Mouse (Mus musculus) liver, adult 10 weeks (tissue): ENCODE measurements around the gene Cep55. TPM values are rescaled to one million over a fixed set of nuclear protein-coding genes. Genes with fewer than 3 reads are reported as not detected.

Source experiments
- polyA plus RNA-seq: library from polyadenylated mRNA; stranded (reverse); fragments of 350-450 nt; fragmentation: Illumina TruSeq; extraction: RNeasy Lipid Tissue Mini Kit (QIAGEN cat#74804); gene quantifications from one replicate; pipeline ENCODE4 v1.2.3, GENCODE M21; 2014; ENCODE audit warnings: low read depth, low replicate concordance

Cep55 gene
- polyA plus RNA-seq = not detected

GRCm38 (mm10) chr19:38054720-38055192, at the start of gene Cep55:
Gene Cep55 (plus strand): TSS chr19:38055011.

GRCm38 (mm10) chr19:38043281-38043981, 11.4 kb upstream of the Cep55 start, which contains the start of gene Myof:
Gene Myof (minus strand): TSS chr19:38043577.

DNA sequence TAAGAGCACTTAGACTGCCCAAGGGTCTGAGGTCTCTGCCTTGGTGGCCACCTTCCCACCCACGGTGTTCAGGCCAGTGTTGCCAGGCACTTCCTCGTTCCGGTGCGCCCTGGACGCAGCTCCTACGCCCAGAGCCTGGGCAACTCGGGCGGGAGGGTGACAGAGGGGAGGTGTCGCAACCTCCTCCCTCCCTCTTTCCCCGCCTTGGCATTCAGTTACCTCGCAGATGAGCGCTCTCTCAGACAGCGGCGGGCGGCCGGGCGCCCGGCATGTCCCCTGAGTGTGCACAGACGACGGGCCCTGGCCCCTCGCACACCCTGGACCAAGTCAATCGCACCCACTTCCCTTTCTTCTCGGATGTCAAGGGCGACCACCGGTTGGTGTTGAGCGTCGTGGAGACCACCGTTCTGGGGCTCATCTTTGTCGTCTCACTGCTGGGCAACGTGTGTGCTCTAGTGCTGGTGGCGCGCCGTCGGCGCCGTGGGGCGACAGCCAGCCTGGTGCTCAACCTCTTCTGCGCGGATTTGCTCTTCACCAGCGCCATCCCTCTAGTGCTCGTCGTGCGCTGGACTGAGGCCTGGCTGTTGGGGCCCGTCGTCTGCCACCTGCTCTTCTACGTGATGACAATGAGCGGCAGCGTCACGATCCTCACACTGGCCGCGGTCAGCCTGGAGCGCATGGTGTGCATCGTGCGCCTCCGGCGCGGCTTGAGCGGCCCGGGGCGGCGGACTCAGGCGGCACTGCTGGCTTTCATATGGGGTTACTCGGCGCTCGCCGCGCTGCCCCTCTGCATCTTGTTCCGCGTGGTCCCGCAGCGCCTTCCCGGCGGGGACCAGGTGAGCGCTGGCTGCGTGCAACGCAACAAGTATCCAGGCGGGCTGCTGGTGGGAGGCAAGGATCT, 42.3 kb downstream of the Cep55 start, which contains the start of gene Ffar4:
Gene Ffar4, plus strand, starts transcription at position 214 of the 901 bp plus-strand sequence.

Other genes starting within 250 kb of the Cep55 start
- gene Myof, start 11.4 kb upstream of the Cep55 start, polyA plus RNA-seq = 1.8 TPM
- gene Ffar4, start 42.1 kb downstream of the Cep55 start, polyA plus RNA-seq = 0.37 TPM
- gene Rbp4, start 70.3 kb downstream of the Cep55 start, polyA plus RNA-seq = 4,133 TPM
- 0.48 TPM for gene Pde6c, start 77.8 kb downstream of the Cep55 start, polyA plus RNA-seq
- 42.4 TPM for gene Fra10ac1, start 169.1 kb downstream of the Cep55 start, polyA plus RNA-seq
- gene Lgi1, start 209.5 kb downstream of the Cep55 start, polyA plus RNA-seq = not detected